Mouse (Mus musculus) liver, adult 2 months (tissue): ENCODE results near the gene Cort. TPM values are rescaled to one million over a fixed set of nuclear protein-coding genes. Genes with fewer than 3 reads are reported as not detected.

Experiments used
- DNase-seq: peaks from one replicate; pipeline ENCODE4 v3.0.0-alpha.2; 2011; ENCODE audit warnings: low read depth, low spot score; ENCODE audit errors: extremely low read depth
- H3K27ac ChIP-seq: fragments of 200-500 bp; replicated peaks from 2 replicates; pipeline ENCODE4 v1.5.1; 2012; ENCODE audit warnings: low read depth, mild to moderate bottlenecking, control low read depth, inconsistent platforms, low read length; ENCODE audit not compliant: insufficient read depth
- H3K27me3 ChIP-seq: fragments of 200-500 bp; 2 replicates; pipeline ENCODE4 v1.6.1; 2012; ENCODE audit warnings: mild to moderate bottlenecking, moderate library complexity, low read length, inconsistent platforms; ENCODE audit not compliant: control insufficient read depth, insufficient read depth
- H3K36me3 ChIP-seq: fragments of 200-500 bp; 2 replicates; pipeline ENCODE4 v1.6.1; 2012; ENCODE audit warnings: low read length, inconsistent platforms; ENCODE audit not compliant: control insufficient read depth, insufficient read depth
- H3K4me1 ChIP-seq: fragments of 200-500 bp; 2 replicates; pipeline ENCODE4 v1.6.1; 2011; ENCODE audit warnings: low read length; ENCODE audit not compliant: control insufficient read depth, insufficient read depth
- H3K4me3 ChIP-seq: fragments of 200-500 bp; 2 replicates; pipeline ENCODE4 v1.5.1; 2011; ENCODE audit warnings: low read depth, mild to moderate bottlenecking, control low read depth, low read length, moderate library complexity; ENCODE audit not compliant: insufficient read depth
- H3K79me2 ChIP-seq: fragments of 200-500 bp; 2 replicates; pipeline ENCODE4 v1.6.1; 2012; ENCODE audit warnings: inconsistent platforms, mild to moderate bottlenecking, low read length, moderate library complexity; ENCODE audit not compliant: control insufficient read depth, insufficient read depth
- H3K9ac ChIP-seq: fragments of 200-500 bp; 2 replicates; pipeline ENCODE4 v1.6.1; 2012; ENCODE audit warnings: low read depth, mild to moderate bottlenecking, control low read depth, inconsistent platforms, low read length
- CTCF ChIP-seq: fragments of 200-500 bp; IDR thresholded peaks from 2 replicates; pipeline ENCODE4 v1.5.1; 2011; ENCODE audit warnings: low read depth, low read length, control low read depth
- POLR2A ChIP-seq: fragments of 200-500 bp; IDR thresholded peaks from 2 replicates; pipeline ENCODE4 v1.6.1; 2011; ENCODE audit warnings: low read length, control low read depth; ENCODE audit not compliant: insufficient read depth; ENCODE audit errors: extremely low read depth
- WGBS: fragments of 180-500 bp; shearing (Covaris S2); methylation state at CpG from one replicate; pipeline ENCODE4 v1.1.7; 2018; 5-methylcytosine and 5-hydroxymethylcytosine counted together
- polyA plus RNA-seq: library from polyadenylated mRNA; depleted of rRNA; stranded (reverse); fragments of >200 nt; gene quantifications from 2 replicates; pipeline ENCODE4 v1.2.3, GENCODE M21; 2012
- total RNA-seq: library from RNA; depleted of rRNA; stranded (reverse); fragments of >200 nt; gene quantifications from 2 replicates; pipeline ENCODE4 v1.2.3, GENCODE M21; 2014

Cort gene
- total and polyA plus RNA-seq, 2 experiments = not detected

DNA sequence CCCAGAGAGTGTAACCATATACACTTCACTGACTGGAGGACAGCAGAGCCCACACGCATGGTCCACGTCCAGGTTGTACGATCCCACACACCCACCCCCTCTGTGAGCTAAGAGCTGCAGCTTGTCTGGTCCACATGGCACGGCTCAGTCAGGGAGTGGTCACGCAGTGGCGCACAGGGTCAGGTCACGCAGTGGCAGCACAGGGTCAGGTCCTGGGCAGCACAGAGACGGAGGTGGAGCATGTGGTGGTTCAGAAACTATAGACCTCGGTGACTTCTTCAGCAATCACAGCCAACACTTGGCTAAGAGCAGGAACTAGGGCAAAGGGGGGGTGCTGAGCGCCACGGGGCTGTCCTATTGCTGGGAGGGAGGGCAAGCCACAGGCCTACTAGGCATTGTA, 23.7 kb upstream of the Cort start:
- TF ChIP-seq POLR2A (no peak), CTCF (no peak)
- Histone ChIP-seq H3K4me1 (peaks cover 22% of the 10 kb centered on the region), H3K4me3 (no peak overlapping the region), H3K79me2 (no peaks in the 10 kb centered on the region), H3K27ac (peak overlapping the region; percentile 35), H3K27me3 (no peaks in the 10 kb centered on the region), H3K9ac (peak overlapping the region; percentile 25; the same call in 1 of the 2 replicates), H3K36me3 (peaks cover 11% of the 10 kb centered on the region)
- peak; percentile 91 for DNase-seq
- 31% methylated on average over 11 of the region's 11 CpGs for WGBS

DNA sequence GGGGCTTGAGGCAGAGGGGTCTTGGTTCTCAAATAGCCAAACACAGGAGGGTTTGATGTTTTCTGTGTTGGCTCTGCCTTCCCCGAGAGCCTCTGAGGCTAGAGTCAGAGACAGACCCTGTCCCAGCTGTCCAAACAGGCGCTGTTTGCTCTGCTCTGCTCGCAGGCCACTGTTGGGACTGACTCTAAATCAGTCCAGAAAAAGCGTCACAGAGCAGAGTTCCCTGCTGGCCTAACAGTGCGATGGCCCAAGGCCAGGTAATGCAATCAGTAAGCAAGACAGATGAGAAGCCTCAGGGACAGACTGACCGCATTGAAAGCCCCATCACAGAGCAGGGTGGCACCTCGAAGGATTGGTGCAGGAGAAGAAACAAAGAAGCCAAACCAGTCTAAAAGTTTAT, 23.0 kb upstream of the Cort start:
- peak overlapping the region; percentile 35 for H3K27ac ChIP-seq
- DNase-seq = peak; percentile 84

DNA sequence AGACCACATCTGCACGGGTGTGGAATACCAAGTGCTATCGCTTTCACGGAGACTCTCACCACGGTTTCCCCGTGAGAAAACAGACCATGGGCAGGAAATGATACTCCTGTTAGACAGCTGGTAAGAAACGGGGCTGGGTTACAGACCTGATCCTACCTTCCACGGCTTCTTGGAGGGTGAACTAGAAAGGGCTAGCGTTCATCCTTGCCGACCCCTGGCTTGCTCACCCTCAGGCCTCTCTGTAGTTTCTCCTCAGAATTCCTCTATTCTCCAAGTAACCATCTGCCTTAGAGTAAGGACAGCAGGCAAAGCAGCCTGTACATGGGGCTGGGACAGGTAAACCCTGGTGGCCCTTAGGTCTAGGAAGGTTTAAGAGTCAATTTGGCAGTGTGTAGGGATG, 22.6 kb upstream of the Cort start:
- Histone ChIP-seq H3K4me3 (no peak overlapping the region), H3K9ac (no peak overlapping the region), H3K27me3 (no peaks in the 10 kb centered on the region), H3K36me3 (peaks cover 3% of the 10 kb centered on the region; the same call in 1 of the 2 replicates), H3K27ac (peak overlapping the region; percentile 35), H3K79me2 (no peaks in the 10 kb centered on the region), H3K4me1 (peaks cover 22% of the 10 kb centered on the region)
- TF ChIP-seq POLR2A (no peak), CTCF (no peak)
- WGBS = 68% methylated on average over 9 of the region's 9 CpGs
- DNase-seq = no peak

More for the DNA sequence above, 23.0 kb upstream of the Cort start:
- WGBS = 17% methylated on average over 7 of the region's 7 CpGs
- Histone ChIP-seq H3K9ac (no peak overlapping the region), H3K4me1 (peaks cover 22% of the 10 kb centered on the region), H3K27me3 (no peaks in the 10 kb centered on the region), H3K36me3 (peaks cover 6% of the 10 kb centered on the region; the same call in 1 of the 2 replicates), H3K4me3 (no peak overlapping the region), H3K79me2 (no peaks in the 10 kb centered on the region)
- TF ChIP-seq POLR2A = no peak
- no peak for TF ChIP-seq CTCF

DNA sequence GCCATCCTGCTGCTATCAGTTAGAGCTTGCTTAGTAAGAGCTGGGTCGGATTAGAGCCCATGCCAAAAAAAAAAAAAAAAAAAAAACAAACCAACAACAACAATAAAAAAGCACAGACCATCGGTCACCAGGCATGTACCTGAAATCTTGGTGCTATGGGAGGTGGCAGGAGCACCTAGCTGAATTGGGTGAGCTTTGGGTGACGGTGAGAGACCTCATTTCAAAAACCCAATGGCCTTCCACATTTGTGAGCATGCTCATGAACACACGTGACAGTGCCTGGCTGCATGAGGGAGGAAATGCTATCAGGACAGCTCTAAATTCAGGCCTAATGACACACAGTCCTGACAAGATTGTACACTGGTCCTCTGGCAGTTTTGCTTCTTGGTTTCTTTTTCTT, 21.5 kb upstream of the Cort start:
- H3K27me3 ChIP-seq = no peaks in the 10 kb centered on the region
- TF ChIP-seq POLR2A (no peak), CTCF (no peak)
- H3K4me3 ChIP-seq = no peak overlapping the region
- no peaks in the 10 kb centered on the region for H3K79me2 ChIP-seq
- no peak for DNase-seq
- H3K4me1 ChIP-seq = peaks cover 22% of the 10 kb centered on the region
- 74% methylated on average over 4 of the region's 4 CpGs for WGBS
- H3K27ac ChIP-seq = no peak overlapping the region
- H3K9ac ChIP-seq = no peak overlapping the region
- H3K36me3 ChIP-seq = no peaks in the 10 kb centered on the region; the same call in 1 of the 2 replicates

DNA sequence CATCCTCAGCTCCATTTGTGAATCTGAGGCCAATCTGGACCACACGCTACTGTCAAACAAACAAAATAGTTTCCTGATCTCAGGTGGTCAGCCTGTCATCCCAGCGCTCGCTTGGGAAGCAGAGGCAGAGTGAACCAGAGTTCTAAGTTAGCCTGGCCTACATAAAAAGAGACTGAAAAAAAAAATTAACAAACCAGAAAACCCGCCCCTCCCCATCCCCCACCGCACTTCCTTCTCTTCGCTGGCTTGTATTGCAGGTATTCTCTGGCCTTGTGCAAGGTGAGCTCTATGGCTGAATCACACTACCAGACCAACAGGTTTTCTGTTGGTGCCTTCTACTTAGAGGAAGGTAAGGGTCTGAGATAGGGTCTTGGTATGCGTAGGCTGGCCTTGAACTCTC, 21.0 kb upstream of the Cort start:
- Histone ChIP-seq H3K27me3 (no peaks in the 10 kb centered on the region), H3K36me3 (no peaks in the 10 kb centered on the region; the same call in 1 of the 2 replicates), H3K9ac (no peak overlapping the region), H3K4me3 (no peak overlapping the region), H3K27ac (no peak overlapping the region), H3K4me1 (peaks cover 22% of the 10 kb centered on the region), H3K79me2 (no peaks in the 10 kb centered on the region)
- 88% methylated on average over 7 of the region's 7 CpGs for WGBS
- TF ChIP-seq POLR2A (no peak), CTCF (no peak)
- no peak for DNase-seq

DNA sequence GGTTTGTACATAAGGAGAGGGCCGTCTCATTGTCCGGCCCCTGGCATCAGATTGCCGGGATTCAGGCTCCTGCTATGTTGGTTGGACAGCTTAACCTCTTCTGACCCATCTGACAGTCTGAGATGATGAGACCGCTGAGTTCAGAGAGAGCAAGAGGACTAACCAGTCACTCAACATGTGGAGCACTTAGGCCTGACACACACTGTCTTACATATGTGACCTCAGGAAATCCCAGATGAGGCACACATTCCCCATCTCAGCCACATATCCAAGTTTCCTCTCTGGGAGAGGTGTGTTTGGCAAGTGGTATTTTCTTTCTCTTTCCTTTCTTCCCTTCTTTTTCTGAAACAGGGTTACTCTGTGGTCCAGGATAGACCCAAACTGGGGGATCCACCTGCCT, 18.6 kb upstream of the Cort start:
- Histone ChIP-seq H3K4me3 (no peak overlapping the region), H3K4me1 (peaks cover 15% of the 10 kb centered on the region), H3K9ac (no peak overlapping the region), H3K27ac (no peak overlapping the region), H3K27me3 (no peaks in the 10 kb centered on the region), H3K36me3 (no peaks in the 10 kb centered on the region), H3K79me2 (no peaks in the 10 kb centered on the region)
- TF ChIP-seq POLR2A (no peak), CTCF (no peak)
- 84% methylated on average over 4 of the region's 4 CpGs for WGBS
- DNase-seq = no peak
